Mouse (Mus musculus) fat pad, adult 2 months (tissue): ENCODE results near the gene Tlk2.
"Not testable (repeated sequence)": the region's sequence is repeated elsewhere in the genome, so short reads cannot be mapped to it uniquely, and the experiment has no call there.

Experiments
- DNase-seq: peaks from one replicate; pipeline ENCODE4 v3.0.0-alpha.2; 2011; ENCODE audit warnings: low read depth, low spot score; ENCODE audit errors: extremely low read depth

Tlk2 gene

DNA sequence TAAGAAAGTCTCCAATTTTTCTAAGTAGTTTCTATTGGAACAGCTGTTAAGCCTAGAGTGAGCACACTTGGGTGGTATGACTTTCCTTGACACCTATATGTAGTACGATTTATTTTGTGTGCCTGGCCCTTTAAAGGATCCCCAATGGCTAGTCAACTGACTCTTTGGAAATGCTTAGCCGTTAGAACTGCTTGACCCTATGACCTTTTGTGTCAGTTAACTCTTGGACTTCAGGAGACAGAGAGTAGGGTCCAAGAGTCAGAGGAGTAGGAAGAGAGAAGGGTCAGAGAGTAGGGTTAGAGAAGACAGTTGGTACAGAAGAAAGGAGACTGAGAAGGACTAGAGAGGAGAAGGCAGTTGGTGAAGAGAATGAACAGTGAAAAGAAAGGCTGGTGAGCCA is at the start of gene Tlk2:
Gene Tlk2 (plus strand): TSS at position 292 of the 400 bp plus-strand sequence.
- DNase-seq = no peak

DNA sequence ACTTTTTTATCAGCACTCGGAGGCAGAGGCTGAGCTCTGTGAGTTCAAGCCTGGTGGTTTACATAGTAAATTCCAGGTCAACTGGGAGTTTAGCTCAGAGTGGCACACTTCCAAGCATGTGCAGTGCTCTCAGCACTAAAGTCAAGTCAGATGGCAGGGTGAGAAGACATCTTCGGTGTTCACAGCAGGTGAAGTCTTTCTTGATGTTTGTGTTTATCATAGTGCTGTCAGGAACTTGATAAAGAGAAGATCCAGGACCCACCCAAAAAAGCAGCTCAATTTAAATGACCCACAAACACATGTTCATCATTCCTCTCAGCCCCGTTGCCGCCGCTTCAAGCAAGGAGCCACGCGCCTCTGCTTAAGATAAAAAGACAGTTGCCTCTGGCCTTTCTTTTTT is 42.9 kb upstream of the Tlk2 start:
- no peak for DNase-seq

DNA sequence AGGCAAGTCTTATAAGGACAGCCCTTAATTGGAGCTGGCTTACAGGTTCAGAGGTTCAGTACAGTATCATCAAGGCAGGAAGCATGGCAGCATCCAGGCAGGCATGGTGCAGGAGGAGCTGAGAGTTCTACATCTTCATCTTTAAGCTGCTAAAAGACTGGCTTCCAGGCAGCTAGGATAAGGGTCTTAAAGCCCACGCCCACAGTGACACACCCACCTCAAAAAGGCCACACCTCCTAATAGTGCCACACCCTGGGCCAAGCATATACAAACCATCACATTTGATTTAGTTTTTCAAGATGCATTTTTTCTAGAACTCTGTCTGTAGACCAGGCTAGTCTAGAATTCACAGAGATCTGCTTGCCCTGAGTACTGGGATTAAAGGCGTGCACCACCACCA is 41.4 kb upstream of the Tlk2 start:
- DNase-seq = not testable (repeated sequence)

DNA sequence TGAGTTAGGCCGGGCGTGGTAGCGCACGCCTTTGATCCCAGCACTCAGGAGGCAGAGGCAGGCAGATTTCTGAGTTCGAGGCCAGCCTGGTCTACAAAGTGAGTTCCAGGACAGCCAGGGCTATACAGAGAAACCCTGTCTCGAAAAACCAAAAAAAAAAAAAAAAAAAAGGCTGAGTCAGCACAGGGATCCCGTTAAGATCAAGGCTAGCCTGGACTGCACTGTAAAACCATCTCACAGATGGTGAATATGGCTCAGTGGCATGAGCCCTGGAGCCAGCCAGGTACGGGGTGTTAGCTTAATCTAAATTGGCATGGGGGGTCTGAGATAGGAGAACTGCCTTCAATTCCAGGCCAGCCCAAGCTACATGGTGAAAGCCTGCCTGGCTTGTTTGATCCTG is 38.1 kb upstream of the Tlk2 start:
- DNase-seq = not testable (repeated sequence)

DNA sequence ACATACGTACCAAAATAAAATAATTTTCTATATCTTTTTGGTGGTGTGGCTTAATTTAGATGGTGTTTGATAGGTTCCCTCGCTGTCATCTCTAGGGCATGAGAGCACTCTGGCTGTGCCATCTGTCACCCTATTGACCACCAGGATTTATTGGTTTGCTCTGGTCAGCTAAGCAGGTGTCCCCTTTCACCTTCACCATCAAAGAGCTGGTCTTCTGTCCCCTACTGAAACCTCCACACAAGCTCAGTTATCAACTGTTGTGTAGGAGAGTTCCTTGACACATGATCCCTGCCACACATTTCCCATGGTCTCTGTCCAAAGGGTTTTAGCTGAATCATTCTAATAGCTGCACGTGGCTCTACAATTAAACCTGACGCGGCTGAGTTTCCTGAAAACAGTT is 37.5 kb upstream of the Tlk2 start:
- no peak for DNase-seq

DNA sequence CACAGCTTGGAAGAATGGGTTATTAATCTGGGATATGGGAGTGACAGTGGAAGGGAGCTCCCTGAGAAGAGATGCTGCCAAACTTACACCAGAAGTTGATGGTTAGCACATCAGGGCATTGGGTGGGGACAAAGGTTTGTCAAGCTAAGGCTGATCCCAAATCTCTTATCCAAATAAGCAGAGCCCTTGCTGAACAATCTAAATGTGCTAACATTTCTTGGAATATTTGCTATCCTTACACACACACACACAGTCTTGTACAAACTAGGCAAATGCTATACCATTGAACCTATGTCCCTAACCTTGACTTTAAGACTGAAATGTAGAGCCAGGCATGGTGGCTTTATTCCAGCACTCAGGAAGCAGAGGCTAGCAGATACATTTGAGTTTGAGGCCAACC is 35.0 kb upstream of the Tlk2 start:
- DNase-seq = no peak

DNA sequence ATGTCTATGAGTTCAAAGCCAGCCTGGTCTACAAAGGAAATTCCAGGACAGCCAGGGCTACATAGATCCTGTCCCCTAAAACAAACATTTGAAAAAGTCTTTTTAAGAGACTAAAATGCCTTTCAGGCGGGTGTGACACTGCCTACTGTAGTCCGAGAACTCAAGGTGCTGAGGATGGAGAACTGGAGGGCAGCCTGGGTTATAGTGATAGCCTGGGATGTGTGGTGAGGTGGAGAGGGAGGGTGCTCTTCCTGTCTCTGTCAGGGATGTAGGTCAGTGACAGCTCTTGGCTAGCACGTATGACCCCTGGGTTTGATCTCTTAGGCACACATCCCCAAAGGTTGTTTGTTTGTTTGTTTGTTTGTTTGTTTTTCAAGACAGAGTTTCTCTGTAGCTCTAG is 34.5 kb upstream of the Tlk2 start:
- no peak for DNase-seq

DNA sequence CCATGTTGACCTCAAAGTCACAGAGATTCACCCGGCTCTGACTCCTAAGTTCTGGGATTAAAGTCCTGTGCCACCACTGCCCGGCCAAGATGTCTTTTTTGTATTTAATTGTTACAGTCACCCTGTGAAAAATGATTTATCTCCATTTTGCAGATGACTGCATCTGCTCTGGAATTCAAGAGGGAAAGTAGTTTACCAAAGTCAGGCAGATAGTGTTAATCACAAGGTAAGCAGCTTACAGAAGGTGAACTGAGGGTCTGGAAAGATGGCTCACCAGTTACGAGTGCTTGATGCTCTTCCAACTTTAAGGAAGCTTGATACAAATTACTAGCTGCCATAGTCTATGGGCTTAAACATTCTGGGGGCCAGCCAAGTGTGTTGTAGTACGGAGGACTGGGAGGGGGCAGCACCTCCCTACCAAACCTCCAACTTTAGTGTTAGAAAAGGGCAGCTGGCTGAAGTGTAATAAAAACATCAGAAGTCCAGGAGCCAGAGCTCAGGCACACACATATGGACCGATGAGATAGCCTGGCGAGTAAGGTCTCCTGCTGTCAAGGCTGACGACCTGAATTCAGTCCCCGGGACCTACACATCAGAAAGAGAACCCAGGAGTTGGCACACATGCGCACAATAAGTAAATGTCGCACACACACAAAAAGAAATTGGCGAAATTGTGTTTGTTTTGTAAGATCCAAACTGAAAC is 33.9 kb upstream of the Tlk2 start:
- DNase-seq = no peak

DNA sequence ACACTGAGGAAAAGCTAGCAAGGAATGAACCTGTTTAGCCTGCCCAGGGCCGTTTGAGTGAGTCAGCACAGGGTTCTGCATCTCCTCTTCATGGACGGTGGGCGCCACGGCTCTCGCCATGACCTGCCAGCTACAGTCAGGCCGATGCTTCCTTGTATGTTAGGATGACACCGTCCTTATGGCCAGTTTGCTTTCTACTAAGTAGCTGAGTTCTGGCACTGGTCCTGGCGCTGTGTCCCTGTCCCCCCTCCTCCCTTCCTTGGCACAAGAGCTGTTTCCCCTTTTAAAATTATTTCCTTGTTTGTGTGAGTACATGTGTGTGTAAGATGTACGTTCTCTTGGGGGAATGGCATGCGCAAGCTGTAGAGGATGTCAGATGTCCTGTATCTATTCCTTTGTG is 33.4 kb upstream of the Tlk2 start:
- DNase-seq = no peak

DNA sequence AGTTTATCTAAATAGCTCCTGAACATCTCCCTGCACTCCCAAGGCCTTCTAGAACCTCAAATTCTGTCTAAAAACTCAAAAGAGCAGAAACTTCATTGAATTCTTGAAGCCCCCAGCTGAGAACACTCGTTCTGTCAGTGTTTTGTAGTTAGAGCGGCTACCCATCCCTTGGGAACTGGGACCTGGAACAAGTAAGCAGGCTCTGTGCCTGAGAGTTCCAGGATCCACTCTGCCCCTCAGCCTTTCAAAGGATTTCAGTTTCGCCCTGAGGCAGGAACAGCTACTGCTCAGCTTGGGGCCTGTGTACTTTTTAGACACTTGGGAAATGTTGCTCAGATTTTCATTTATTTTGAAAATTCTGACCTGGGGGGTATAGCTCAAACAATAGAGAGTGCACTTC is 32.0 kb upstream of the Tlk2 start, which contains the start of gene Gm10842:
Gene Gm10842 (plus strand): TSS at position 301 of the 400 bp plus-strand sequence.
- no peak for DNase-seq

DNA sequence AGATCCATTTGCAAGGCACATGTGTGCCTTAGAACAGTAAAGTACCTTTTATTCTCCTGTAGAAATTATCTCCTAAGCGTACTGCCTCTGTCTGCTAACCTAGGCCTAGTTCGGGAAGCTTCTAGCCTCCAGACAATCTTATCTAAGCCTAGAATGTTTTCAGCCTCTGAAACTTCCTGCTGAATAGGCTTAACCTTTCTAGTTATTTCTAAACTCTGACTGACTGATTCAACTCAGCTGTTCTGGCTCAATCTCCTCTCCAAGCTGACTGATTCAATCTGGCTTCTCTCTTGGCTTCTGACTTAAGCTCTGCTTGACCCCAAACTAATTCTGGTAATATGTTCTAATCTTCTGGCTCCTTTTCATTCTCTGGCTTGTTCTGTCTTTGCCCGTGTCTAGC is 29.3 kb upstream of the Tlk2 start:
- no peak for DNase-seq

DNA sequence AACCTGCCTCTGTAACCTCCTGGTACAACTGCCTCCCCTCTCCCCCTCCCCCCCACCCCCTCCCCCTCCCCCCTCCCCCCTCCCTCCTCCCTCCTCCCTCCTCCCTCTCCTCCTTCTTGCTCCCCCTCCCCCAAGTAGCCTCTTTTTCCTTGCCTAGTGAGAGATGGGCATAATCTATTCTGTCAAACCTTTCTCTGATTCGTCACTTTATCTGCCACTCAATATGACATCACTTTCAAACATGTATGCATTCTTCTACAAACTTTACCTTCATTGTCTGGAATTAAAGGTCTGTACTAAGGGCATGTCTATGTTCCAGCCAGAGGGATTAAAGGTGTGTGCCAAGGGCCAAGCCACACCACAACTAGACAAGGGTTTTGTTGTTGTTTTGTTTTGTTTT is 28.8 kb upstream of the Tlk2 start:
- DNase-seq = no peak

DNA sequence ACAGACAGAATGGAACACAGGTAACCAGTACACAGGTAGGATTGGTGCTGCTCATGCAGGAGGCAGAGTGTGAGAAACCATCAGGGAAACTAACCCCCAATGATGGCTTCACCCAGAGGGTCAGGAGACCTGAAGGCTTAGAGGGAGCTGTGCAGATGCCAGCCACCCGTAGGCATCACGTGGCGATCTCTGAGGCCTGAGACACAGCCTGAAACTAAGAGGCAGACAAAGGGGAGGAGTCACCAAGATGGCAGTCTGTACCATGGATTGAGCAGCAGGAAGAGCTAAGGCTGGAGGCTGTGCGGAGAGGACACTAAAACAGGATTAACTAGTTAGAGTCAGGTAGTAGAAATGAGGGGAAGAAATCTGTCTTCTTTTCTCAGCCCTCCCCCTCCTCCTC is 27.9 kb upstream of the Tlk2 start:
- DNase-seq = no peak

DNA sequence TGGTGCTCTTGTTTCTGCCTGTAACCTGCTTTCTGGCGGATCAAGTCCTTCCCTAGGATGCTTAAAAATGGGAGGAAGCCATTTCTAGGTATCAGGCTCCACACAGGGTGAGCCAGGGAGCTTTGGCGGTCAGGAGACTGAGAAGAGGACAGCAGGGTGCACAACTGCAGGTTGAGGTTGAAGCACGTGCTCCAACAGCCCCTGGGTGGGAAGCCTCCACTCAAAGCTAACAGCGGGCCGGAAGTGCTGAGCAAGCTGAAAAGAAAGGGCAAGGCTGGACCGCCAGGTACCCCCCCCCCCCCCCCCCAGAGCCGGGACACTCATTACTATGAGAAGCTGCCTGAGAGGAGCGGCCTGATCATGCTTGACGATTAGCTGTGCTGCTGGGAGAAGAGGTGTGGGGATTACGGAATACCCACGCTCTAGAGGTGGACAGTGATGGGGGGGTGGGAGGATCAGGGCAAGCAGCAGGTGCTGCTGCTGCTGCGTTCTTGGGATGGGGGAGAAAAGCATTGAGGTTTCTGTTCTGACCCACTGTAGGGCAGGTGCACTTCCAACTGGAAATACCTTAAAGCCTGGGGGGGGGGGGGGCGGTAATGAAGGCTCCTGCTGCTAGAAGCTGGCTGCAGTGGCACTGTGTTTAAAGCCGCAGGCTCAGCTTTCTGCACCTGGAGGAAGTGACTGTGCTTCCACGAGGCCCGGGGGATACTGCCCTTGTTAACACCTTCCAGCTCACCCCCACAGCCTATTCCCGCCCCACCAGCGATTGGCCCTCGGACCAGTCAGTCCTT is 27.2 kb upstream of the Tlk2 start:
- no peak for DNase-seq

DNA sequence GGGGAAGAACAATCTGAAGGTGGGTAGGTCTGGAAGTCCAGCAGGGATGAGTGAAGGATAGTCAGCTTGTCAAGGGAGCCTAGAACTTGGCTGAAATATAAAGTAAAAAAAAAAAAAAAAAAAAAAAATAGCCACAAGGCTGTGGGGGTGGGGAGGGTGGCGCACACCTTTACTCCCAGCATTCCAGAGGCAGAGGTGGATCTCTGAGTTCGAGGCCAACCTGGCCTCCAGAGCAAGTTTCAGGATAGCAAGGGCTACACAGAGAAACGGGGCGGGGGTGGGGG is 26.6 kb upstream of the Tlk2 start:
- DNase-seq = no peak

DNA sequence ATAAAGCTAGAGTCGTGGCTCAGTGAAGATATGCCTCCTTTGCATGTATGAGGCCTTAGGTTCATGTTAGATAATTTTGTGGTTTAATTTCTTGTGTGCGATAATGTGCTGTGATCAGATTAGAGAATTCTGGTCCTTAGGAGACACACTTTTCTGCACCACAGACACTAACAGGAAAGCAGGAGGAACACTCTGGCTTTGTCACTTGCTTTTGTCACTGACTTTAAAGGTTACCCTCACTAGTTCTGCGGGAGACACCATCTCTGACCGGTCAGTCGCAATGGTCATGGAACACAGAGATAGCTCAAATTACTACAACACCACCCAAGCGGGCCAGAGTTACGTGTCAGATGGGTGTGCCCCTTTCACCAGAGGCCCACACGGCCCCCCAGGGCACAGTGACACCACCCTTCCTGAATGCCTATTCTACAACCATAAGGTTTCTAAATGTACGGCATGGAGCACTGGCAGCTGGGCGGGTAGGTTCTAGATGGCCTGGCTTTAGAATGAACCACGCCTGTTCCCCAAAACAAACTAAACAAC is 26.2 kb upstream of the Tlk2 start:
- DNase-seq = no peak

DNA sequence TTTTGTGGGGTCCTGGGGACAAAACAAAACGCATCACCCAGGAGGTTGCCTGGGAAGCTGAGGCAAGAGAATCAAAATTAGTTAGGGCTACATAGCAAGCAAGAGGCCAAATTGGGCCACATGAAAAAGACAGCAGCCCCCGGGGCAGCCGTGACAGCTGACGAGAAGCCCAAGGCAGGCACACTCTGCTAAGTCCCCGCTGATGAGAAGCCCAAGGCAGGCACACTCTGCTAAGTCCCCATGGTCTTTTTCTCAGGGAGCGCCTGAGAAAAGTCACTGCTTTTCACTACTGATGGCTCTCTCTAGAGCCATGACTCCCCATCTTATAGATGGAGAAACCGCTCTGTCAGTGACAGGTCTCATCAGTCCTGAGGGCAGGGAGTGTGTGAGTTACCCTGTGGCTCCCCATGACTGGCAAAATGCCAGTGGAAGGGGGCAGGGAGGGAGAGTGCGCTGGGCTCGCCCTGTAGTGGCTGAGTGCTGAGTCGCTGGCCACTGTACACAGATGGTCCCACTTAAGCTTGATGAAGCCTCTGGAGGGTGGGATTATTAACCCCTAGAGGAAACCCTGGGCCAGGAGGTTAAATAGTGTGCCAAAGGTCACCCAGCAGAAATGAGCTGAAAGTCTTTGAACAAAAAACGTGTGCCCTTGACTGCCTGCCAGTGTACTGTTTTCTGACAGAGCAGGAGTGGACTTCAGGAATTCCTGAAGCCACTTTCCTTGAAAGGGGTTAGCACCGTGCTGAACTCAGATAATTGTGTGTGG is 25.4 kb upstream of the Tlk2 start:
- DNase-seq = no peak

DNA sequence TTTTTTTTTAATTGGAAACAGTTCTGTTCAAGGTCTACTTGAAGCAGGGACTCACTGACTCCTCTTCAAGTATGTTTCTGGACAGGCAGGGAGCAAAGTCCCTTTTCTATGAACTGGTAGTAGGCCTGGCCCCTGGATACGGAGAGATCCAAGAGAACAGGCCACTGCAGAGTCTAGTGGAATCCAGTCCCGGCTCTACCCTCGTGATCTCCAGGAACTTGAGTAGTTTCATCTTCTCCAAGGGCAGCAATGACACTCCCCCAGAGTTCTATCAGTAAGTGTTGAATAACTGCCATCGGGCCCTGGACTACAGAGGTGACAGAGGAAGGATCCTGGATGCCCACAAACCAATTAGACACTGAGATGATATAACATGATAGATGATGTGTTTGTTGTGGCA is 22.7 kb upstream of the Tlk2 start:
- DNase-seq = no peak

DNA sequence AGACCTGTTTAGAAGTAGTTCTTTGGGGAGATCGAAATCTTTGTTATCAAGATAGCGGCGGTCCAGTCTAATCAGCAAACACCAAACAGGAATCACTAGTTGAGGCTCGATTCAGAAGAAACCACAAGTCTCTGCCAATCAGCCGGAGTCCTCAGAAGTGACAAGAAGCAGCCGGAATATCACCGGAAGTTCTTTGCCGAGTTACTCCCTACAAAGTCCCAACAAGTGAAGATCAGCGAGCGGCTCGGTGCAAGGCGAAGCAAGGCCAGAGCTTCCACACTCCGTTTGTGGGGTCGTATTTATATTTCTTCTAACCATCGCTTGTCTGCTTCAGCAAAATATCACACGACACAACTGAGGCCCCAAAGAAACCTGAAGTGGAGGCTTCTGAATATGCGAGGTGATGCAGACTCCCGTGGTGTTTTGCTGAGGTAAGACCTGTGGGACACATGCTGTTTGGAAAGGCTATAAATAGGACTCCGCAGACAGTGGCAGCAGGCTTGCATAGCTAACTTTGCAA is 21.8 kb upstream of the Tlk2 start:
- no peak for DNase-seq

DNA sequence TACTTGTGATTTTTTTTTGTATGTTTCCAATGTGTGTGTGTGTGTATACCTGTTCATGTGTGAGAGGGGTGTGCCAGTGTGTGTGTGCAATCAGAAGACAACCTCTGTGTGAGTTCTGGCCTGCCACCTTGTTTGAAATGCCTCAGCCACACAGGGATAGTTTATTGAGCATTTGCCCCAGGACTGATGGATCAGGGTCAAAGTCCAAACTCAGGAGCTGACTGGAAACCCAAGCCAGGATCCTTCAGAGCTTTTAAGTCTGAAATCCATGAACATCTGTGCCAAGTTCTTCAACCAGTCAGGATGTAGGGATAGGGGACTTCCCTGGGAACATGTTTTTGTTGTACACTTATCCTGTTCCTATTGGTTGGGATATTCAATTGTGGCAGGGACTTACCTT is 20.6 kb upstream of the Tlk2 start:
- no peak for DNase-seq

DNA sequence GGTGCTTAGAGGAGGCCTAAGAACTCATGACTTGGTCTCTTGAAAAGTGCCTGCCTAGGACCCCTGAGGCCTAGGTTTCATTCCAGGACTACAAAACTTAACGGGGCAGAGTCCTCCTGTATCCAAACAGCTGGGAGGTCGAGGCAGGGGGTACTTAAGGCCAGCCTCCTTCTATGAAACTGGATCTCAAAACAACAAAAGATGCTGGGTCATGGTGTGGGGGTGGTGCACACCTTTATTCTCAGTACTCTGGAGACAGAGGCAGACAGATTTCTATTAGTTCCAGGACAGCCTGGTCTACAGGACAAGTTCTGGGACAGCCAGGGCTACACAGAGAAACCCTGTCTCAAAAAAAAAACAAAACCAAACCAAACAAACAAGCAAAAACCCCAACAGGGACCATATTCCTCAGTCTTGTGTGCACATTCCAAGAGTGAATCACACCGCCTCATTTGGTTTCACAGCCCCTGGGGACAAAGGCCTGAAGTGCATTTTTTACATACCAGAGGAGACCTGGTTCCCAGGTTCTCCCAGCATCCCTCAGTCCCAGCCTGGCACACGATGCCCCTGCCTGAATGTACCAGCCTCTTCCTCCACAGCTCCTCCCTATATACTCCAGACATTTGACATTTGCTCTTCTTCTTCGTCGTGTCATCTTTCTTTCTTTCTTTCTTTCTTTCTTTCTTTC is 18.8 kb upstream of the Tlk2 start:
- DNase-seq = no peak
